Mouse (Mus musculus) kidney, adult 2 months (tissue): ENCODE measurements at regions not wholly inside any gene's neighbourhood (a gene's known extent, or its start where the extent isn't known, plus 50 kb on each side); places are given as distances from the start of the nearest gene placed in this dataset.

Experiments
- CTCF ChIP-seq: fragments of 200-500 bp; conservative IDR thresholded peaks from 2 replicates; pipeline ENCODE4 v1.5.1; 2011; ENCODE audit warnings: low read depth, mild to moderate bottlenecking, control low read depth, low read length, moderate library complexity, mixed read lengths; ENCODE audit not compliant: insufficient read depth, insufficient read length
- POLR2A ChIP-seq: fragments of 200-500 bp; IDR thresholded peaks from one replicate; pipeline ENCODE4 v1.6.1; 2011; ENCODE audit warnings: low read depth, low read length, control low read depth

- TF ChIP-seq CTCF: no peak
- no peak for TF ChIP-seq POLR2A
These were observed 132.1 kb upstream of the Mid1 start for GRCm38 (mm10) chrX:169552851-169553250.
